Mouse (Mus musculus): ENCODE results near the gene Srbd1.

- TF ChIP-seq POLR2A (IDR thresholded peaks at IDR 0.05; ENCODE audit: low read depth, low read length) (no peak), CTCF (IDR thresholded peaks at IDR 0.05; ENCODE audit: borderline replicate concordance, insufficient read depth, low read length) (no peak)
These were observed 159.8 kb downstream of the Srbd1 start for GRCm38 (mm10) chr17:85985131-85985530.
